Mouse (Mus musculus): ENCODE results near the gene Pde4d. TPM values are rescaled to one million over a fixed set of nuclear protein-coding genes. Genes with fewer than 3 reads are reported as not detected.

The Pde4d gene
- polyA plus RNA-seq, 1 experiment from 2014 or later: 14.6 TPM

GRCm38 (mm10) chr13:109909111-109909510 is 1459.4 kb downstream of the Pde4d start:
- no peak overlapping the region for H3K9ac ChIP-seq (replicated peaks; ENCODE audit: low read length)
- no peak overlapping the region for H3K4me2 ChIP-seq (ENCODE audit: low read depth, low read length)
- peaks cover 7% of the 10 kb centered on the region for H3K4me1 ChIP-seq (ENCODE audit: control insufficient read depth, insufficient read depth, low read length)
- ATAC-seq (replicated peaks; ENCODE audit: insufficient number of reproducible peaks, low FRiP score, low TSS enrichment, low read depth) (no peak), DNase-seq (ENCODE audit: low spot score) (no peak)
- no peaks in the 10 kb centered on the region for H3K9me3 ChIP-seq (replicated peaks; ENCODE audit: control insufficient read depth, low read length)
- 72% methylated on average over 8 of the region's 8 CpGs for WGBS
- no peaks in the 10 kb centered on the region for H3K27me3 ChIP-seq (ENCODE audit: control insufficient read depth, insufficient read depth, low read length)
- H3K36me3 ChIP-seq (replicated peaks; ENCODE audit: control insufficient read depth, insufficient read depth, low read depth, low read length): no peaks in the 10 kb centered on the region
- no peak overlapping the region for H3K27ac ChIP-seq (replicated peaks; ENCODE audit: low read depth, low read length)
- no peak overlapping the region for H3K4me3 ChIP-seq (ENCODE audit: low read depth, low read length)

GRCm38 (mm10) chr13:109910915-109911314 is 1461.2 kb downstream of the Pde4d start:
- ATAC-seq (replicated peaks; ENCODE audit: insufficient number of reproducible peaks, low FRiP score, low TSS enrichment, low read depth): no peak

GRCm38 (mm10) chr13:109912635-109913034 is 1462.9 kb downstream of the Pde4d start:
- no peak overlapping the region for H3K27ac ChIP-seq (replicated peaks; ENCODE audit: low read depth, low read length)
- H3K36me3 ChIP-seq (replicated peaks; ENCODE audit: control insufficient read depth, insufficient read depth, low read depth, low read length): no peaks in the 10 kb centered on the region
- no peak overlapping the region for H3K4me3 ChIP-seq (ENCODE audit: low read depth, low read length)
- no peak overlapping the region for H3K9ac ChIP-seq (replicated peaks; ENCODE audit: low read length)
- ATAC-seq (replicated peaks; ENCODE audit: insufficient number of reproducible peaks, low FRiP score, low TSS enrichment, low read depth): no peak
- H3K4me2 ChIP-seq (ENCODE audit: low read depth, low read length): no peak overlapping the region
- 87% methylated on average over 4 of the region's 4 CpGs for WGBS
- DNase-seq (ENCODE audit: low spot score): no peak
- no peaks in the 10 kb centered on the region for H3K27me3 ChIP-seq (ENCODE audit: control insufficient read depth, insufficient read depth, low read length)
- no peaks in the 10 kb centered on the region for H3K9me3 ChIP-seq (replicated peaks; ENCODE audit: control insufficient read depth, low read length)
- peaks cover 7% of the 10 kb centered on the region for H3K4me1 ChIP-seq (ENCODE audit: control insufficient read depth, insufficient read depth, low read length)

More at GRCm38 (mm10) chr13:109910915-109911314, 1461.2 kb downstream of the Pde4d start:
- no peaks in the 10 kb centered on the region for H3K27me3 ChIP-seq (ENCODE audit: control insufficient read depth, insufficient read depth, low read length)
- H3K36me3 ChIP-seq (replicated peaks; ENCODE audit: control insufficient read depth, insufficient read depth, low read depth, low read length): no peaks in the 10 kb centered on the region
- H3K27ac ChIP-seq (replicated peaks; ENCODE audit: low read depth, low read length): no peak overlapping the region
- no peak overlapping the region for H3K4me2 ChIP-seq (ENCODE audit: low read depth, low read length)
- no peak overlapping the region for H3K9ac ChIP-seq (replicated peaks; ENCODE audit: low read length)
- no peak overlapping the region for H3K4me3 ChIP-seq (ENCODE audit: low read depth, low read length)
- 89% methylated on average over 8 of the region's 8 CpGs for WGBS
- peaks cover 7% of the 10 kb centered on the region for H3K4me1 ChIP-seq (ENCODE audit: control insufficient read depth, insufficient read depth, low read length)
- H3K9me3 ChIP-seq (replicated peaks; ENCODE audit: control insufficient read depth, low read length): no peaks in the 10 kb centered on the region
- DNase-seq (ENCODE audit: low spot score): no peak

GRCm38 (mm10) chr13:109914246-109914645 is 1464.5 kb downstream of the Pde4d start:
- no peak overlapping the region for H3K9ac ChIP-seq (replicated peaks; ENCODE audit: low read length)
- H3K36me3 ChIP-seq (replicated peaks; ENCODE audit: control insufficient read depth, insufficient read depth, low read depth, low read length): no peaks in the 10 kb centered on the region
- H3K4me3 ChIP-seq (ENCODE audit: low read depth, low read length): no peak overlapping the region
- no peaks in the 10 kb centered on the region for H3K9me3 ChIP-seq (replicated peaks; ENCODE audit: control insufficient read depth, low read length)
- no peak overlapping the region for H3K4me2 ChIP-seq (ENCODE audit: low read depth, low read length)
- no peak overlapping the region for H3K27ac ChIP-seq (replicated peaks; ENCODE audit: low read depth, low read length)
- WGBS: 87% methylated on average over 13 of the region's 13 CpGs
- DNase-seq (ENCODE audit: low spot score): no peak
- H3K4me1 ChIP-seq (ENCODE audit: control insufficient read depth, insufficient read depth, low read length): peaks cover 7% of the 10 kb centered on the region
- no peak for ATAC-seq (replicated peaks; ENCODE audit: insufficient number of reproducible peaks, low FRiP score, low TSS enrichment, low read depth)
- H3K27me3 ChIP-seq (ENCODE audit: control insufficient read depth, insufficient read depth, low read length): no peaks in the 10 kb centered on the region

GRCm38 (mm10) chr13:109914846-109915245 is 1465.1 kb downstream of the Pde4d start:
- ATAC-seq (replicated peaks; ENCODE audit: insufficient number of reproducible peaks, low FRiP score, low TSS enrichment, low read depth): no peak; the same call in 1 of the 2 replicates
- Histone ChIP-seq H3K4me1 (ENCODE audit: control insufficient read depth, insufficient read depth, low read length) (peaks cover 7% of the 10 kb centered on the region), H3K4me2 (ENCODE audit: low read depth, low read length) (no peak overlapping the region), H3K27me3 (ENCODE audit: control insufficient read depth, insufficient read depth, low read length) (no peaks in the 10 kb centered on the region), H3K36me3 (replicated peaks; ENCODE audit: control insufficient read depth, insufficient read depth, low read depth, low read length) (no peaks in the 10 kb centered on the region), H3K9me3 (replicated peaks; ENCODE audit: control insufficient read depth, low read length) (no peaks in the 10 kb centered on the region), H3K4me3 (ENCODE audit: low read depth, low read length) (no peak overlapping the region), H3K27ac (replicated peaks; ENCODE audit: low read depth, low read length) (no peak overlapping the region), H3K9ac (replicated peaks; ENCODE audit: low read length) (no peak overlapping the region)
- no peak for DNase-seq (ENCODE audit: low spot score)
- WGBS: 57% methylated on average over 5 of the region's 5 CpGs

GRCm38 (mm10) chr13:109915501-109915900 is 1465.8 kb downstream of the Pde4d start:
- peaks cover 7% of the 10 kb centered on the region for H3K4me1 ChIP-seq (ENCODE audit: control insufficient read depth, insufficient read depth, low read length)

GRCm38 (mm10) chr13:109915964-109916363 is 1466.2 kb downstream of the Pde4d start:
- Histone ChIP-seq H3K36me3 (replicated peaks; ENCODE audit: control insufficient read depth, insufficient read depth, low read depth, low read length) (no peaks in the 10 kb centered on the region), H3K9ac (replicated peaks; ENCODE audit: low read length) (no peak overlapping the region), H3K4me2 (ENCODE audit: low read depth, low read length) (no peak overlapping the region), H3K9me3 (replicated peaks; ENCODE audit: control insufficient read depth, low read length) (no peaks in the 10 kb centered on the region), H3K27me3 (ENCODE audit: control insufficient read depth, insufficient read depth, low read length) (no peaks in the 10 kb centered on the region), H3K27ac (replicated peaks; ENCODE audit: low read depth, low read length) (no peak overlapping the region), H3K4me1 (ENCODE audit: control insufficient read depth, insufficient read depth, low read length) (peaks cover 7% of the 10 kb centered on the region), H3K4me3 (ENCODE audit: low read depth, low read length) (no peak overlapping the region)
- DNase-seq (ENCODE audit: low spot score) (no peak), ATAC-seq (replicated peaks; ENCODE audit: insufficient number of reproducible peaks, low FRiP score, low TSS enrichment, low read depth) (no peak)
- WGBS: 75% methylated on average over 5 of the region's 5 CpGs

More at GRCm38 (mm10) chr13:109915501-109915900, 1465.8 kb downstream of the Pde4d start:
- ATAC-seq (replicated peaks; ENCODE audit: insufficient number of reproducible peaks, low FRiP score, low TSS enrichment, low read depth) (no peak), DNase-seq (ENCODE audit: low spot score) (no peak)
- Histone ChIP-seq H3K9ac (replicated peaks; ENCODE audit: low read length) (no peak overlapping the region), H3K4me2 (ENCODE audit: low read depth, low read length) (no peak overlapping the region), H3K27me3 (ENCODE audit: control insufficient read depth, insufficient read depth, low read length) (no peaks in the 10 kb centered on the region), H3K27ac (replicated peaks; ENCODE audit: low read depth, low read length) (no peak overlapping the region), H3K9me3 (replicated peaks; ENCODE audit: control insufficient read depth, low read length) (no peaks in the 10 kb centered on the region), H3K4me3 (ENCODE audit: low read depth, low read length) (no peak overlapping the region), H3K36me3 (replicated peaks; ENCODE audit: control insufficient read depth, insufficient read depth, low read depth, low read length) (no peaks in the 10 kb centered on the region)
- WGBS: 48% methylated on average over 7 of the region's 7 CpGs

- ATAC-seq (replicated peaks; ENCODE audit: insufficient number of reproducible peaks, low FRiP score, low TSS enrichment, low read depth) (no peak), DNase-seq (ENCODE audit: low spot score) (no peak)
- H3K27me3 ChIP-seq (ENCODE audit: control insufficient read depth, insufficient read depth, low read length): no peaks in the 10 kb centered on the region
- no peak overlapping the region for H3K4me3 ChIP-seq (ENCODE audit: low read depth, low read length)
- H3K9me3 ChIP-seq (replicated peaks; ENCODE audit: control insufficient read depth, low read length): no peaks in the 10 kb centered on the region
- no peak overlapping the region for H3K27ac ChIP-seq (replicated peaks; ENCODE audit: low read depth, low read length)
- no peak overlapping the region for H3K4me2 ChIP-seq (ENCODE audit: low read depth, low read length)
- H3K36me3 ChIP-seq (replicated peaks; ENCODE audit: control insufficient read depth, insufficient read depth, low read depth, low read length): no peaks in the 10 kb centered on the region
- WGBS: 89% methylated on average over 10 of the region's 10 CpGs
- no peaks in the 10 kb centered on the region for H3K4me1 ChIP-seq (ENCODE audit: control insufficient read depth, insufficient read depth, low read length)
- no peak overlapping the region for H3K9ac ChIP-seq (replicated peaks; ENCODE audit: low read length)
Measured at GRCm38 (mm10) chr13:109917551-109917950, 1467.8 kb downstream of the Pde4d start.

All from embryonic facial prominence, embryonic 11.5 days (tissue).